20 mouse cellular contexts compared by ENCODE assay signal in the genomic region with DNA sequence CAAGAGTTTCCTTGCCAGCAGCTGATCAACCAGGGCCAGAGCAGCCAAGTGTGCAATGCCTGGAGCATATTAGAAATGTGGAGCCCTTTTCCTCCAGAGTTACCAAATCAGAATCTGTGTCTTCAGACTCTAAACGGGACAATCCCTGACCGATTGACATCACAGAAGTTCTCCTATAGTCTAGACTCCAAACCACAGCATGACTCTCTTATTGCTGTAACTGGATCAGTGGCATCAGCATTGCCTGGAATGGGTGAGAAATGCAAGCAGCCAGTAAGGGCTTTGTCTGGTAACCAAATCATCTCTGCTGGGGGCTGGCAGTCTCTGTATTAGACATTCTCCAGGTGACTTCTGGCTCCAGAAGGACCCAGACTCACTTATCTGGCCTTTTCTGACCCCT. TPM values are rescaled to one million over a fixed set of nuclear protein-coding genes. Genes with fewer than 3 reads are reported as not detected.
A peak's percentile ranks its signal among the peaks of the same experiment; 100 is the strongest.
DNase-seq lines count a peak whose midpoint lies in the region; ATAC-seq and TF ChIP-seq lines count a peak whose summit lies in the region.
"Had no signal": no experiment of that assay in that cellular context is flagged by ENCODE, and none has a peak within 500 bp of the region (broad histone marks: within the 10 kb centered on the region; RNA-seq: fewer than 3 reads in every experiment).

No protein-coding gene starts in this region.

- no peak for TF ChIP-seq POLR2A in brain, embryonic 14.5 days (IDR thresholded peaks at IDR 0.05; ENCODE audit: borderline replicate concordance, extremely low read depth, insufficient read depth, insufficient read length, poor library complexity, severe bottlenecking)

- H3K4me2 ChIP-seq in lung, embryonic 14.5 days, result no peak overlapping the region
- H3K4me2 ChIP-seq in embryonic facial prominence, embryonic 14.5 days (ENCODE audit: low read depth, low read length), result no peak overlapping the region
- H3K4me2 ChIP-seq: forebrain, embryonic 15.5 days; hindbrain, embryonic 15.5 days; limb, embryonic 12.5 days; liver, embryonic 11.5 days; midbrain, embryonic 11.5 days; neural tube, embryonic 15.5 days had no signal

- peaks cover 13% of the 10 kb centered on the region; the same call in 1 of the 2 replicates for H3K4me1 ChIP-seq in lung, embryonic 14.5 days (ENCODE audit: insufficient read depth)
- peaks cover 9% of the 10 kb centered on the region for H3K4me1 ChIP-seq in embryonic facial prominence, embryonic 14.5 days (ENCODE audit: control insufficient read depth, insufficient read depth, low read length)
- H3K4me1 ChIP-seq: forebrain, embryonic 15.5 days; hindbrain, embryonic 15.5 days; neural tube, embryonic 15.5 days had no signal

- no peaks in the 10 kb centered on the region for H3K9me3 ChIP-seq in lung, embryonic 14.5 days (ENCODE audit: low read depth, low read length)
- no peaks in the 10 kb centered on the region for H3K9me3 ChIP-seq in embryonic facial prominence, embryonic 14.5 days (ENCODE audit: control insufficient read depth, low read length)
- H3K9me3 ChIP-seq: forebrain, embryonic 15.5 days; hindbrain, embryonic 15.5 days; limb, embryonic 12.5 days; neural tube, embryonic 15.5 days had no signal

- WGBS in lung, embryonic 14.5 days, result 72% methylated on average over 2 of the region's 2 CpGs
- WGBS in embryonic facial prominence, embryonic 14.5 days, result 37% methylated on average over 2 of the region's 2 CpGs

- no peak overlapping the region for H3K9ac ChIP-seq in lung, embryonic 14.5 days
- no peak overlapping the region for H3K9ac ChIP-seq in embryonic facial prominence, embryonic 14.5 days (ENCODE audit: low read depth, low read length)
- H3K9ac ChIP-seq: forebrain, embryonic 15.5 days; hindbrain, embryonic 15.5 days; limb, embryonic 12.5 days; liver, postnatal 0 days; neural tube, embryonic 15.5 days had no signal

- H3K36me3 ChIP-seq in lung, embryonic 14.5 days (ENCODE audit: insufficient read depth), result no peaks in the 10 kb centered on the region
- no peaks in the 10 kb centered on the region for H3K36me3 ChIP-seq in embryonic facial prominence, embryonic 14.5 days (ENCODE audit: control insufficient read depth, insufficient read depth, low read length)
- H3K36me3 ChIP-seq: forebrain, embryonic 15.5 days; hindbrain, embryonic 15.5 days; limb, embryonic 12.5 days; neural tube, embryonic 15.5 days had no signal

- ATAC-seq in lung, embryonic 14.5 days (ENCODE audit: insufficient read depth), result no peak
- ATAC-seq in embryonic facial prominence, embryonic 14.5 days (ENCODE audit: low read depth), result no peak
- ATAC-seq: forebrain, embryonic 15.5 days; liver, postnatal 0 days had no signal

- H3K27ac ChIP-seq in lung, embryonic 14.5 days (ENCODE audit: low read depth), result 0 out of 2 replicates have a peak overlapping the region, but pooled peaks have one; percentile 10
- no peak overlapping the region for H3K27ac ChIP-seq in embryonic facial prominence, embryonic 14.5 days (replicated peaks; ENCODE audit: low read depth, low read length)
- H3K27ac ChIP-seq: forebrain, embryonic 15.5 days; hindbrain, embryonic 15.5 days; limb, embryonic 12.5 days; neural tube, embryonic 15.5 days had no signal

- H3K4me3 ChIP-seq in lung, embryonic 14.5 days (ENCODE audit: low read depth, low read length), result no peak overlapping the region
- no peak overlapping the region for H3K4me3 ChIP-seq in embryonic facial prominence, embryonic 14.5 days (ENCODE audit: low read depth, low read length)
- H3K4me3 ChIP-seq: erythroblast, embryonic 14.5 days; forebrain, embryonic 15.5 days; hindbrain, embryonic 15.5 days; limb, embryonic 12.5 days; neural tube, embryonic 15.5 days had no signal

- DNase-seq in lung, embryonic 14.5 days, result peak; percentile 34
- DNase-seq in lung, adult 18-20 months, result no peak
- peak; percentile 12 for DNase-seq in brain, embryonic 14.5 days (ENCODE audit: low read depth)
- DNase-seq in embryonic facial prominence, embryonic 14.5 days (ENCODE audit: low spot score), result peak; percentile 4
- DNase-seq in kidney, postnatal 14 days, result peak; percentile 6
- DNase-seq in right cerebral cortex, postnatal 14 days, result no peak
- DNase-seq in ovary, adult 18-20 months (ENCODE audit: low spot score), result no peak
- DNase-seq: adrenal gland, postnatal 25 days; cerebellum, adult 9-10 months; heart, postnatal 4 days; liver, postnatal 0 days; thymus, postnatal 14 days had no signal

- TF ChIP-seq CTCF in lung, embryonic 14.5 days (IDR thresholded peaks at IDR 0.05; ENCODE audit: low read depth), result no peak
- TF ChIP-seq CTCF in brain, embryonic 14.5 days (IDR thresholded peaks at IDR 0.05; ENCODE audit: borderline replicate concordance, extremely low read depth, insufficient read depth, insufficient read length), result no peak

- H3K27me3 ChIP-seq in lung, embryonic 14.5 days (ENCODE audit: insufficient read depth, low read length), result no peaks in the 10 kb centered on the region
- H3K27me3 ChIP-seq in embryonic facial prominence, embryonic 14.5 days (replicated peaks; ENCODE audit: control insufficient read depth, insufficient read depth, low read length), result no peaks in the 10 kb centered on the region
- H3K27me3 ChIP-seq: forebrain, embryonic 15.5 days; hindbrain, embryonic 15.5 days; limb, embryonic 12.5 days; neural tube, embryonic 15.5 days had no signal

RNA-seq across cellular contexts. Expression of gene Pcsk5, which starts 37.0 kb away (rescaled TPM):
- polyA plus RNA-seq in lung, embryonic 14.5 days (2014; fragmentation: Nextera tagmentation; extraction: Ambion mirVana), result 19.0 and 21.7 TPM in 2 replicates
- 4.7 and 6.3 TPM in 2 replicates for polyA plus RNA-seq in brain, embryonic 14.5 days (2012; rRNA removed)
- polyA plus RNA-seq in embryonic facial prominence, embryonic 14.5 days (2014; fragmentation: Nextera tagmentation; extraction: Ambion mirVana), result 24.0 and 26.4 TPM in 2 replicates
- polyA plus RNA-seq: C2C12; erythroblast, embryonic 14.5 days had no signal

Comparison
In these comparisons a context has a peak if more than half of its experiments do, and no peak if none do; other contexts are left out.
1. DNase-seq: peak in lung, embryonic 14.5 days (single experiment), brain, embryonic 14.5 days (single experiment), embryonic facial prominence, embryonic 14.5 days (single experiment) and kidney, postnatal 14 days (single experiment); none in lung, adult 18-20 months (0 of 2), right cerebral cortex, postnatal 14 days (single experiment) and ovary, adult 18-20 months (single experiment).